32 mouse cellular contexts compared by ENCODE assay signal in genomic region chr1:139839290-139839689, GRCm38 (mm10). TPM values are rescaled to one million over a fixed set of nuclear protein-coding genes. Genes with fewer than 3 reads are reported as not detected.
"Had no signal": no experiment of that assay in that cellular context is flagged by ENCODE, and none has a peak within 500 bp of the region (broad histone marks: within the 10 kb centered on the region; RNA-seq: fewer than 3 reads in every experiment).

No protein-coding gene starts in this region.

- DNase-seq: gastrocnemius, adult 2 months; gastrocnemius, postnatal 10 days; gastrocnemius, postnatal 25 days; heart, adult 18-20 months; heart, postnatal 10 days; heart, postnatal 4 days; kidney, adult 18-20 months; kidney, adult 8-10 months; kidney, postnatal 10 days; layer of hippocampus, adult 9-11 months; liver; liver, embryonic 13.5 days had no signal

- H3K36me3 ChIP-seq: heart, embryonic 10.5 days; heart, embryonic 12.5 days; hindbrain, embryonic 10.5 days; hindbrain, embryonic 12.5 days; intestine, embryonic 15.5 days; limb, embryonic 10.5 days; limb, embryonic 12.5 days; liver, embryonic 13.5 days; liver, embryonic 15.5 days had no signal

- H3K9ac ChIP-seq: heart, embryonic 12.5 days; hindbrain, embryonic 12.5 days; hindbrain, embryonic 14.5 days; intestine, embryonic 15.5 days; limb, embryonic 12.5 days; liver, embryonic 13.5 days; liver, embryonic 15.5 days had no signal

- ATAC-seq: hindbrain, embryonic 16.5 days; inflammation-experienced regulatory T-cells, adult 6 months; intestine, embryonic 15.5 days; intestine, postnatal 0 days had no signal

- H3K9me3 ChIP-seq: heart, embryonic 10.5 days; hindbrain, embryonic 10.5 days; hindbrain, embryonic 12.5 days; intestine, embryonic 15.5 days; limb, embryonic 10.5 days; limb, embryonic 12.5 days; liver, embryonic 15.5 days had no signal

- H3K4me3 ChIP-seq: gastrocnemius, adult 2 months; heart, embryonic 10.5 days; heart, embryonic 12.5 days; hindbrain, embryonic 10.5 days; hindbrain, embryonic 12.5 days; intestine, embryonic 15.5 days; left cerebral cortex, adult 2 months; limb, embryonic 10.5 days; limb, embryonic 12.5 days; liver, embryonic 13.5 days; liver, embryonic 15.5 days had no signal

- H3K4me2 ChIP-seq: heart, embryonic 12.5 days; hindbrain, embryonic 12.5 days; hindbrain, embryonic 14.5 days; intestine, embryonic 15.5 days; limb, embryonic 12.5 days; liver, embryonic 11.5 days; liver, embryonic 13.5 days; liver, embryonic 15.5 days had no signal

- H3K4me1 ChIP-seq: heart, embryonic 10.5 days; heart, embryonic 12.5 days; hindbrain, embryonic 10.5 days; hindbrain, embryonic 12.5 days; intestine, embryonic 15.5 days; limb, embryonic 10.5 days; limb, embryonic 12.5 days; liver, embryonic 13.5 days; liver, embryonic 15.5 days had no signal

- H3K27me3 ChIP-seq: heart, embryonic 12.5 days; hindbrain, embryonic 12.5 days; intestine, embryonic 15.5 days; limb, embryonic 12.5 days; liver, embryonic 13.5 days; liver, embryonic 15.5 days had no signal

- H3K27ac ChIP-seq: gastrocnemius, adult 2 months; heart, embryonic 10.5 days; hindbrain, embryonic 10.5 days; hindbrain, embryonic 12.5 days; hindbrain, embryonic 14.5 days; intestine, embryonic 15.5 days; left cerebral cortex, adult 2 months; limb, embryonic 10.5 days; limb, embryonic 12.5 days; liver, embryonic 13.5 days; liver, embryonic 15.5 days had no signal

RNA-seq across cellular contexts. Expression of gene Cfhr2, which starts 19.2 kb away (rescaled TPM):
- total RNA-seq: granulocyte monocyte progenitor cell, adult 5-6 weeks had no signal
- polyA plus RNA-seq: heart, embryonic 10.5 days; heart, embryonic 12.5 days; hindbrain, embryonic 10.5 days; hindbrain, embryonic 12.5 days; hindbrain, embryonic 14.5 days; inflammation-experienced regulatory T-cells, adult 6 months; intestine, embryonic 15.5 days; large intestine, adult 2 months; limb, embryonic 10.5 days; limb, embryonic 12.5 days; liver, embryonic 11.5 days had no signal

RNA-seq across cellular contexts. Expression of gene Gm4788, which starts 58.2 kb away (rescaled TPM):
- total RNA-seq: gastrocnemius, adult 2 months; gastrocnemius, postnatal 25 days; granulocyte monocyte progenitor cell, adult 5-6 weeks; heart, postnatal 10 days; layer of hippocampus, adult 18-20 months; layer of hippocampus, postnatal 14 days; left cerebral cortex, postnatal 36 days had no signal
- polyA plus RNA-seq: heart, embryonic 10.5 days; heart, embryonic 12.5 days; heart, embryonic 16.5 days; hindbrain, embryonic 10.5 days; hindbrain, embryonic 12.5 days; hindbrain, embryonic 14.5 days; hindbrain, embryonic 16.5 days; inflammation-experienced regulatory T-cells, adult 6 months; intestine, embryonic 15.5 days; large intestine, adult 2 months; limb, embryonic 10.5 days; limb, embryonic 12.5 days; liver, embryonic 11.5 days had no signal
